Mouse (Mus musculus): ENCODE results near the gene Pafah1b1. TPM values are rescaled to one million over a fixed set of nuclear protein-coding genes. Genes with fewer than 3 reads are reported as not detected.
A peak's percentile ranks its signal among the peaks of the same experiment; 100 is the strongest.

Pafah1b1 gene
- 111 and 122 TPM in 2 replicates for polyA plus RNA-seq (2011; ENCODE audit: insufficient read length, low read depth, missing spikeins)

GRCm38 (mm10) chr11:74724235-74724791, at the start of gene Pafah1b1:
Pafah1b1 (minus strand) TSS chr11:74724670.
- Histone ChIP-seq H3K4me3 (ENCODE audit: insufficient read depth, low read length) (peak within 1 kb of the TSS; percentile 91), H3K27ac (ENCODE audit: insufficient read depth, low read length) (peak within 1 kb of the TSS; percentile 96), H3K4me1 (ENCODE audit: control insufficient read depth, insufficient read depth, low read length) (peaks cover 3% of the 10 kb centered on the region; the same call in 1 of the 2 replicates)
- TF ChIP-seq POLR2A (IDR thresholded peaks at IDR 0.05; ENCODE audit: low read depth, low read length): peak; percentile 96
- TF ChIP-seq CTCF (IDR thresholded peaks at IDR 0.05; ENCODE audit: borderline replicate concordance, insufficient read depth, low read length): no peak

GRCm38 (mm10) chr11:74772386-74772785, 47.9 kb upstream of the Pafah1b1 start:
- TF ChIP-seq POLR2A (IDR thresholded peaks at IDR 0.05; ENCODE audit: low read depth, low read length) (no peak), CTCF (IDR thresholded peaks at IDR 0.05; ENCODE audit: borderline replicate concordance, insufficient read depth, low read length) (no peak)
- Histone ChIP-seq H3K27ac (ENCODE audit: insufficient read depth, low read length) (no peak overlapping the region), H3K4me3 (ENCODE audit: insufficient read depth, low read length) (no peak overlapping the region), H3K4me1 (ENCODE audit: control insufficient read depth, insufficient read depth, low read length) (no peaks in the 10 kb centered on the region; the same call in 1 of the 2 replicates)

GRCm38 (mm10) chr11:74771650-74772049, 47.2 kb upstream of the Pafah1b1 start:
- no peak overlapping the region for H3K27ac ChIP-seq (ENCODE audit: insufficient read depth, low read length)
- TF ChIP-seq CTCF (IDR thresholded peaks at IDR 0.05; ENCODE audit: borderline replicate concordance, insufficient read depth, low read length) (no peak), POLR2A (IDR thresholded peaks at IDR 0.05; ENCODE audit: low read depth, low read length) (no peak)
- peak overlapping the region; percentile 66 for H3K4me3 ChIP-seq (ENCODE audit: insufficient read depth, low read length)

DNA sequence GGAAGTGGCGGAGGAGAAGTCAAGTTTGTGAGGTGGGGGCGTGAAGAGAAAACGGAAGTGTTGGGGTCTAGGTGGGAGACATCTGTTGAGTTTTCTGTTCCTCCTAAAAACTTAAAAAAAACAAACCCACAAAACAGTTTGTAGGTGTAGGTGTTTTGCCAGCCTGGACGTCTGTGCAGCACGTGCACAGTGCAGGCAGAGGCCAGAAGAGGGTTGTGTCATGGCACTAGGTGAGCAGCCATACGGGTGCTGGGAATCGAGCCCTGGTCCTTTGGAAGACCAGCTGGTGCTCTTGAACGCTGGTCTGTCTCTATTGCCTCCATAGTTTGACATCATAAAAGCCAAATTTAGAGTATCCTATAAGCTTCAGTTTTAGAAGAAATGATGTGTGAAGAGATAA, 46.8 kb upstream of the Pafah1b1 start:
- Histone ChIP-seq H3K4me3 (ENCODE audit: insufficient read depth, low read length) (peak overlapping the region; percentile 66), H3K27ac (ENCODE audit: insufficient read depth, low read length) (peak overlapping the region; percentile 56; the same call in 1 of the 2 replicates), H3K4me1 (ENCODE audit: control insufficient read depth, insufficient read depth, low read length) (no peaks in the 10 kb centered on the region; the same call in 1 of the 2 replicates)
- TF ChIP-seq CTCF (IDR thresholded peaks at IDR 0.05; ENCODE audit: borderline replicate concordance, insufficient read depth, low read length) (no peak), POLR2A (IDR thresholded peaks at IDR 0.05; ENCODE audit: low read depth, low read length) (no peak)

More at GRCm38 (mm10) chr11:74771650-74772049, 47.2 kb upstream of the Pafah1b1 start:
- no peaks in the 10 kb centered on the region; the same call in 1 of the 2 replicates for H3K4me1 ChIP-seq (ENCODE audit: control insufficient read depth, insufficient read depth, low read length)

DNA sequence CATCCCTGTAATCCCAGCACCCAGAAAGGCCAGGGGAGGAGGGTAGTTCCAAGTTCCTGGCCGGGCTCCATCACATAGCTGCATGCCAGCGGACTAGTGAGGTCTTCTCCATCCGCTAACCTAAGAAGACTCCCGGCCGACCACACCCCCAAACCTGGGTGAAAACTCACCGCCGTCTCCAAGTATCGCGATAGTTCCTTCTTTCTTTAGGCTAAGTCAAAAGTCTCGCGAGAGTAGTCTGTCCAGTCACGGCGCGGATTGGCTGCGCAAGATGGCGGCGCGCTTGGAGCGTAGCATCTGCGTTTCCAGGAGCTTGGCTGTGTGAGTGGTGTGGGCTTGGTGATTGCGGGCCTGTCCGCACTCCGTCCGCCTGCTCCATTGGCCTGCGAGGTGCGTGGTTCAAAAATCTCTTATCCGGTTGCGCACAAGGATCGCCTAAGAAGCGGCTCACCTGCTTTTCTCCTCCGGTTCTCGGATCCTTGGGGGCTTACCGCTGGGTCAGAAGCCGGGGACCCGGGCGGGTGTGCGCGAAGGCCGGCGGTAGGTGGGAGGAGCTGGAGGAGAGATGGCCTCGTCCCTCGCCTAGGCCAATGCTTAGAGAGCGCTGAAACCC, 46.2 kb upstream of the Pafah1b1 start, which contains the start of gene Mettl16:
Mettl16 (plus strand) TSS at position 236 of the 613 bp plus-strand sequence.
- peak; percentile 86 for TF ChIP-seq POLR2A (IDR thresholded peaks at IDR 0.05; ENCODE audit: low read depth, low read length)
- TF ChIP-seq CTCF (IDR thresholded peaks at IDR 0.05; ENCODE audit: borderline replicate concordance, insufficient read depth, low read length): no peak
- Histone ChIP-seq H3K27ac (ENCODE audit: insufficient read depth, low read length) (peak within 1 kb of the TSS; percentile 56; the same call in 1 of the 2 replicates), H3K4me1 (ENCODE audit: control insufficient read depth, insufficient read depth, low read length) (no peaks in the 10 kb centered on the region; the same call in 1 of the 2 replicates), H3K4me3 (ENCODE audit: insufficient read depth, low read length) (peak within 1 kb of the TSS; percentile 66)

DNA sequence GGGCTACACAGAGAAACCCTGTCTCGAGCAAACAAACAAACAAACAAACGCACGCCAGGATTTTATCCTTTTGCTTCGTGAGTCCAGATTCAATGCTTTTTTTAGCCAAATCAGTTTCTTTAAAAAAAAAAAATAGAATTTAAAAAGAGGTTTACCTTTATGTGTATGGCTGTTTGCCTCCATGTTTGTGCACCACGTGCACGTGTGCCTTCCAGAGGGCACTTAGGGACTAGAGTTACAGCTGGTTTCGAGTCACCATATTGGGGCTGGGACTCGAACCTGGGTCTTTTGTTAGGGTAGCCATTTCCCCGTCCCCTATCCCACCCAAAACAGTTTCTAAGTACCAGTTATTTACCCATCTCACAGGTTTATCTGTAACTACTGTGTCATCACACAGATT, 45.6 kb upstream of the Pafah1b1 start:
- peak overlapping the region; percentile 44 for H3K4me3 ChIP-seq (ENCODE audit: insufficient read depth, low read length)
- H3K27ac ChIP-seq (ENCODE audit: insufficient read depth, low read length): no peak overlapping the region
- no peaks in the 10 kb centered on the region; the same call in 1 of the 2 replicates for H3K4me1 ChIP-seq (ENCODE audit: control insufficient read depth, insufficient read depth, low read length)
- TF ChIP-seq POLR2A (IDR thresholded peaks at IDR 0.05; ENCODE audit: low read depth, low read length): no peak
- no peak for TF ChIP-seq CTCF (IDR thresholded peaks at IDR 0.05; ENCODE audit: borderline replicate concordance, insufficient read depth, low read length)

- TF ChIP-seq CTCF (IDR thresholded peaks at IDR 0.05; ENCODE audit: borderline replicate concordance, insufficient read depth, low read length): 0 out of 2 replicates have a peak, but pooled peaks have one; percentile 3
- TF ChIP-seq POLR2A (IDR thresholded peaks at IDR 0.05; ENCODE audit: low read depth, low read length): no peak
- Histone ChIP-seq H3K27ac (ENCODE audit: insufficient read depth, low read length) (no peak overlapping the region), H3K4me3 (ENCODE audit: insufficient read depth, low read length) (no peak overlapping the region), H3K4me1 (ENCODE audit: control insufficient read depth, insufficient read depth, low read length) (no peaks in the 10 kb centered on the region; the same call in 1 of the 2 replicates)
Measured at GRCm38 (mm10) chr11:74768045-74768444, 43.6 kb upstream of the Pafah1b1 start.

DNA sequence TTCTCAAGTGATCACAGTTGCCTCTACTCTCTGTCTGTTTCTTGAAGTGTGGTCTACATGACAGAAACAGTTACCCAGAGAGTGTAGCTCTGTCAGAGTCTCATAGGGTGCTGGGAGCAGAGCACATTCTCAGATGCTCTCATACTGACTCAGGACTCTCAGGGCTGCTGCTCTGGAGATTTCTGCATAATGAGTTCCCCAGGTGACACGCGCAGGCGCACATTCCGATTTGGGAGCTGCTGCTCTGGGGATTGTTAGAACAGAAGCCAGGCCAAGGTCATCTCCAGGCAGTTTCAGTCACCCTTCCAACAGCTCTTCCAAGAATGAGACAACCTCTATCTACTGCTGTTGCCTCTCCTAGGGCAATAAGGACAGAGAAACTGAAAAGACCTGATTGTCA, 43.0 kb upstream of the Pafah1b1 start:
- Histone ChIP-seq H3K27ac (ENCODE audit: insufficient read depth, low read length) (no peak overlapping the region), H3K4me3 (ENCODE audit: insufficient read depth, low read length) (no peak overlapping the region), H3K4me1 (ENCODE audit: control insufficient read depth, insufficient read depth, low read length) (no peaks in the 10 kb centered on the region; the same call in 1 of the 2 replicates)
- no peak for TF ChIP-seq POLR2A (IDR thresholded peaks at IDR 0.05; ENCODE audit: low read depth, low read length)
- no peak for TF ChIP-seq CTCF (IDR thresholded peaks at IDR 0.05; ENCODE audit: borderline replicate concordance, insufficient read depth, low read length)

DNA sequence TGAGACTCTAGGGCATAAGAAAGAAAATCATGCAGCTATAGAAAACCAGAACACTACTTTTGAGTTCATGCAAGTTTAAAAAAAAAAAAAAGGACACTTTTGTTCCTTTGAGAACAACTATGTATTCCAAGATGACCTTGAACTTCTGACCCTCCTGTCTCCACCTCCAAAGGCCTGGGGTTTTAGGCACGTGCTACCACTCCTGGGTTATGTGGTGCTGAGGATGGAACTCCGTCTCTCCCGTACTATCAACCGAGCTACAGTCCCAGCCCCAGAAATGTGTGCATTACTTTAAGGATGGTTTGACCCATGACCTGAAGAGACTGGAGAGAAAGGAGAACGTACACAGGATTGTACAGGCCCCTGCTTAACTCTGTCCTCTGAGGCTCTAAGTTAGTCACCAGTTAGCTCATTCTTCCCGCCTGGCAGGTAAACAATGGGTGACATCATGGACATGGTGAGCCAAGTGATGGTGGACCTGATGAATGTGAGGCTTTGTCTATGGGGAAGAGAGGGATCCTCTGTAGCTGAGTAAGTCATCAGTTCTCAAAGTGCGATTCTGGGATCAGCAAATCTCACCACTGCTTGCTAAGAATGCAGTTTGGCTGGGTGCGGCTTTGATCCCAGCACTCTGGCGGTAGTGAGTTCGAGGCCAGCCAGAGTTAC, 39.6 kb upstream of the Pafah1b1 start:
- TF ChIP-seq POLR2A (IDR thresholded peaks at IDR 0.05; ENCODE audit: low read depth, low read length): no peak
- TF ChIP-seq CTCF (IDR thresholded peaks at IDR 0.05; ENCODE audit: borderline replicate concordance, insufficient read depth, low read length): no peak
- Histone ChIP-seq H3K4me1 (ENCODE audit: control insufficient read depth, insufficient read depth, low read length) (no peaks in the 10 kb centered on the region), H3K27ac (ENCODE audit: insufficient read depth, low read length) (no peak overlapping the region), H3K4me3 (ENCODE audit: insufficient read depth, low read length) (no peak overlapping the region)

Measured in embryonic fibroblast, embryonic 13.5 days (primary cell).